Comparison of ENCODE assay signal across 8 mouse cellular contexts in genomic region chr10:39660698-39661097, GRCm38 (mm10). TPM values are rescaled to one million over a fixed set of nuclear protein-coding genes. Genes with fewer than 3 reads are reported as not detected.
DNase-seq lines count a peak whose midpoint lies in the region; ATAC-seq and TF ChIP-seq lines count a peak whose summit lies in the region.

No protein-coding gene starts in this region.

- H3K4me3 ChIP-seq in gastrocnemius, adult 2 months, result no peak overlapping the region
- no peak overlapping the region for H3K4me3 ChIP-seq in lung, postnatal 0 days (ENCODE audit: low read depth, low read length)
- no peak overlapping the region for H3K4me3 ChIP-seq in limb, embryonic 13.5 days

- no peak for TF ChIP-seq EP300 in lung, postnatal 0 days (IDR thresholded peaks at IDR 0.05)

- H3K9me3 ChIP-seq in lung, postnatal 0 days (ENCODE audit: low read length), result no peaks in the 10 kb centered on the region
- no peaks in the 10 kb centered on the region for H3K9me3 ChIP-seq in limb, embryonic 13.5 days

- no peak overlapping the region for H3K4me2 ChIP-seq in lung, postnatal 0 days (replicated peaks; ENCODE audit: low read depth, low read length)
- H3K4me2 ChIP-seq in limb, embryonic 13.5 days (replicated peaks), result no peak overlapping the region

- WGBS in lung, postnatal 0 days, result 41% methylated on average over 5 of the region's 5 CpGs
- 55% methylated on average over 5 of the region's 5 CpGs for WGBS in limb, embryonic 13.5 days

- TF ChIP-seq CTCF in gastrocnemius, adult 2 months (IDR thresholded peaks at IDR 0.05), result no peak
- TF ChIP-seq CTCF in lung, postnatal 0 days (IDR thresholded peaks at IDR 0.05), result no peak

- peak overlapping the region; percentile 87 for H3K27ac ChIP-seq in gastrocnemius, adult 2 months
- peak overlapping the region; percentile 39 for H3K27ac ChIP-seq in lung, postnatal 0 days (ENCODE audit: low read length)
- H3K27ac ChIP-seq in limb, embryonic 13.5 days, result peak overlapping the region; percentile 83; the same call in 1 of the 2 replicates

- intact Hi-C loops in gastrocnemius, adult 2 months (cut with DNase I), result no loop called here
- intact Hi-C loops in gastrocnemius, postnatal 14 days (cut with DNase I; ENCODE audit: low total_unique reads), result no loop called here

- H3K36me3 ChIP-seq in lung, postnatal 0 days (ENCODE audit: insufficient read depth, low read length), result 0 out of 2 replicates have a peak, but pooled peaks cover 4% of the 10 kb centered on the region
- H3K36me3 ChIP-seq in limb, embryonic 13.5 days, result no peaks in the 10 kb centered on the region

- no peaks in the 10 kb centered on the region for H3K27me3 ChIP-seq in lung, postnatal 0 days (replicated peaks; ENCODE audit: insufficient read depth, low read length)
- no peaks in the 10 kb centered on the region for H3K27me3 ChIP-seq in limb, embryonic 13.5 days

- no peak overlapping the region for H3K9ac ChIP-seq in lung, postnatal 0 days (replicated peaks; ENCODE audit: low read depth)
- no peak overlapping the region for H3K9ac ChIP-seq in limb, embryonic 13.5 days

- no peak for DNase-seq in gastrocnemius, adult 2 months
- no peak for DNase-seq in gastrocnemius, postnatal 14 days
- peak; percentile 59 for DNase-seq in lung, postnatal 0 days (ENCODE audit: low spot score)
- no peak for DNase-seq in lung, postnatal 10 days
- DNase-seq in ovary, postnatal 36 days (ENCODE audit: low spot score), result no peak
- DNase-seq in ovary, postnatal 14 days (ENCODE audit: low spot score), result no peak
- DNase-seq in adrenal gland, adult 8-10 months, result no peak

- peaks cover 17% of the 10 kb centered on the region for H3K4me1 ChIP-seq in lung, postnatal 0 days (ENCODE audit: insufficient read depth, low read depth, low read length)
- peaks cover 45% of the 10 kb centered on the region for H3K4me1 ChIP-seq in limb, embryonic 13.5 days

- ATAC-seq in lung, postnatal 0 days, result no peak
- ATAC-seq in limb, embryonic 13.5 days (ENCODE audit: low FRiP score, low read depth), result no peak

RNA-seq across cellular contexts. Expression of gene Traf3ip2, which starts 48.0 kb away (rescaled TPM):
- 1 to 10 TPM; 5.5 to 9.0 TPM for total RNA-seq in gastrocnemius, adult 2 months (2021)
- total RNA-seq in gastrocnemius, postnatal 14 days (2021), result 1 to 10 TPM; 4.2 to 7.9 TPM
- 30.6 and 31.7 TPM in 2 replicates for polyA plus RNA-seq in lung, postnatal 0 days (2015; fragmentation: Nextera tagmentation; extraction: Ambion mirVana)
- polyA plus RNA-seq in limb, embryonic 13.5 days (2015; fragmentation: Nextera tagmentation; extraction: Ambion mirVana), result 8.5 and 9.0 TPM in 2 replicates
- total RNA-seq in adrenal gland, adult 8-10 months (2022), result 10 to 100 TPM; 16.5 to 28.8 (median 22.2) TPM
